Mouse (Mus musculus): ENCODE measurements around the gene Rasgef1b. TPM values are rescaled to one million over a fixed set of nuclear protein-coding genes. Genes with fewer than 3 reads are reported as not detected.
A peak's percentile ranks its signal among the peaks of the same experiment; 100 is the strongest.

Rasgef1b gene
- total and polyA plus RNA-seq, 3 experiments = 0.17 to 0.26 (median 0.21) TPM

GRCm38 (mm10) chr5:99525649-99526048 is 203.2 kb downstream of the Rasgef1b start:
- Histone ChIP-seq H3K36me3 (replicated peaks in 1 of 2; ENCODE audit: control insufficient read depth in 1 of 2, insufficient read depth in 1 of 2, low read length in 1 of 2) (no peaks in the 10 kb centered on the region), H3K9ac (ENCODE audit: insufficient read depth, low read depth) (no peak overlapping the region), H3K4me2 (ENCODE audit: insufficient read depth, low read depth, poor library complexity, severe bottlenecking) (no peak overlapping the region), H3K4me3 (replicated peaks in 1 of 3; ENCODE audit: low read depth in 2 of 3, low read length in 2 of 3, poor library complexity in 1 of 3) (no peak overlapping the region), H3K4me1 (ENCODE audit: control insufficient read depth in 1 of 2, insufficient read depth in 2 of 2) (peaks cover 0 to 15% of the 10 kb centered on the region in 2 experiments; a peak in 2 of 4 replicates), H3K9me3 (replicated peaks; ENCODE audit: low read length) (no peaks in the 10 kb centered on the region), H3K27me3 (replicated peaks) (no peaks in the 10 kb centered on the region), H3K27ac (ENCODE audit: insufficient read depth, low read depth) (no peak overlapping the region), H3K79me2 (replicated peaks; ENCODE audit: control insufficient read depth, extremely low read depth, insufficient read depth, poor library complexity, severe bottlenecking) (no peaks in the 10 kb centered on the region)
- in situ Hi-C loops (cut with MboI; ENCODE audit: low pct_ligation_motif_present, low pct_unique_long_range_greater_than_20kb, low sequenced_read_pairs) = no loop called here
- no peak for DNase-seq (ENCODE audit: extremely low read depth)
- TF ChIP-seq NELFE (IDR thresholded peaks at IDR 0.05; ENCODE audit: low read depth, low read length) = no peak
- no peak for TF ChIP-seq TBP (conservative IDR thresholded peaks at IDR 0.05; ENCODE audit: low read depth, low read length)
- TF ChIP-seq UBTF (IDR thresholded peaks at IDR 0.05; ENCODE audit: low read depth, low read length) = no peak
- TF ChIP-seq TCF12 (IDR thresholded peaks at IDR 0.05; ENCODE audit: low read depth, low read length) = no peak
- TF ChIP-seq POLR2A (IDR thresholded peaks at IDR 0.05; ENCODE audit: low read depth, low read length) = no peak
- TF ChIP-seq SIN3A (IDR thresholded peaks at IDR 0.05; ENCODE audit: low read length) = no peak
- no peak for TF ChIP-seq MAZ (IDR thresholded peaks at IDR 0.05; ENCODE audit: low read depth, low read length)
- TF ChIP-seq ZNF384 (IDR thresholded peaks at IDR 0.05; ENCODE audit: low read depth, low read length) = no peak
- no peak for TF ChIP-seq MEF2A (IDR thresholded peaks at IDR 0.05; ENCODE audit: borderline replicate concordance, low read depth, low read length)
- no peak for TF ChIP-seq SMC3 (IDR thresholded peaks at IDR 0.05; ENCODE audit: low read depth, low read length)
- no peak for TF ChIP-seq CTCF (conservative IDR thresholded peaks at IDR 0.05 in 1 of 2, IDR thresholded peaks at IDR 0.05 in 1 of 2; ENCODE audit: low read depth in 2 of 2, low read length in 2 of 2)
- no peak for TF ChIP-seq PAX5 (IDR thresholded peaks at IDR 0.05; ENCODE audit: low read length)
- no peak for TF ChIP-seq E2F4 (IDR thresholded peaks at IDR 0.05; ENCODE audit: insufficient replicate concordance, low read depth, low read length)
- TF ChIP-seq HCFC1 (IDR thresholded peaks at IDR 0.05; ENCODE audit: low read depth, low read length) = no peak
- no peak for TF ChIP-seq POLR2AphosphoS2 (IDR thresholded peaks at IDR 0.05; ENCODE audit: low read depth, low read length)
- no peak for TF ChIP-seq IRF4 (IDR thresholded peaks at IDR 0.05; ENCODE audit: low read depth, low read length)
- TF ChIP-seq CHD2 (IDR thresholded peaks at IDR 0.05; ENCODE audit: low read length) = no peak
- no peak for TF ChIP-seq ZMIZ1 (IDR thresholded peaks at IDR 0.05; ENCODE audit: low read depth, low read length)
- TF ChIP-seq RCOR1 (conservative IDR thresholded peaks at IDR 0.05; ENCODE audit: low read depth, low read length) = no peak
- TF ChIP-seq RAD21 (IDR thresholded peaks at IDR 0.05; ENCODE audit: low read depth, low read length) = no peak
- dilution Hi-C loops (cut with MboI; ENCODE audit: extremely low pct_ligation_motif_present, extremely low pct_unique_long_range_greater_than_20kb, low sequenced_read_pairs) = no loop called here

- H3K4me3 ChIP-seq (replicated peaks in 1 of 3; ENCODE audit: low read depth in 2 of 3, low read length in 2 of 3, poor library complexity in 1 of 3) = no peak overlapping the region
- in situ Hi-C loops (cut with MboI; ENCODE audit: low pct_ligation_motif_present, low pct_unique_long_range_greater_than_20kb, low sequenced_read_pairs) (no loop called here), dilution Hi-C loops (cut with MboI; ENCODE audit: extremely low pct_ligation_motif_present, extremely low pct_unique_long_range_greater_than_20kb, low sequenced_read_pairs) (no loop called here)
- peak; percentile 27 for DNase-seq (ENCODE audit: extremely low read depth)
- H3K36me3 ChIP-seq (replicated peaks in 1 of 2; ENCODE audit: control insufficient read depth in 1 of 2, insufficient read depth in 1 of 2, low read length in 1 of 2) = no peaks in the 10 kb centered on the region
- no peak overlapping the region for H3K4me2 ChIP-seq (ENCODE audit: insufficient read depth, low read depth, poor library complexity, severe bottlenecking)
- H3K9me3 ChIP-seq (replicated peaks; ENCODE audit: low read length) = no peaks in the 10 kb centered on the region
- H3K27ac ChIP-seq (ENCODE audit: insufficient read depth, low read depth) = no peak overlapping the region
- no peak overlapping the region for H3K9ac ChIP-seq (ENCODE audit: insufficient read depth, low read depth)
- no peak for TF ChIP-seq UBTF (IDR thresholded peaks at IDR 0.05; ENCODE audit: low read depth, low read length)
- no peak for TF ChIP-seq TCF12 (IDR thresholded peaks at IDR 0.05; ENCODE audit: low read depth, low read length)
- no peak for TF ChIP-seq MXI1 (IDR thresholded peaks at IDR 0.05; ENCODE audit: low read depth, low read length)
- no peak for TF ChIP-seq ETS1 (conservative IDR thresholded peaks at IDR 0.05; ENCODE audit: low read depth, low read length)
- TF ChIP-seq USF1 (IDR thresholded peaks at IDR 0.05; ENCODE audit: low read depth, low read length) = no peak
- no peak for TF ChIP-seq E2F4 (IDR thresholded peaks at IDR 0.05; ENCODE audit: insufficient replicate concordance, low read depth, low read length)
- TF ChIP-seq NELFE (IDR thresholded peaks at IDR 0.05; ENCODE audit: low read depth, low read length) = no peak
- TF ChIP-seq CHD2 (IDR thresholded peaks at IDR 0.05; ENCODE audit: low read length) = no peak
- no peak for TF ChIP-seq ZC3H11A (IDR thresholded peaks at IDR 0.05; ENCODE audit: low read depth, low read length)
- no peak for TF ChIP-seq MAZ (IDR thresholded peaks at IDR 0.05; ENCODE audit: low read depth, low read length)
- no peak for TF ChIP-seq ELF1 (IDR thresholded peaks at IDR 0.05; ENCODE audit: low read depth, low read length)
- no peak for TF ChIP-seq ZKSCAN1 (IDR thresholded peaks at IDR 0.05; ENCODE audit: borderline replicate concordance, low read depth, low read length)
- TF ChIP-seq ZNF384 (IDR thresholded peaks at IDR 0.05; ENCODE audit: low read depth, low read length) = no peak
- no peak for TF ChIP-seq MAFK (IDR thresholded peaks at IDR 0.05; ENCODE audit: insufficient replicate concordance, low read length)
- TF ChIP-seq SIN3A (IDR thresholded peaks at IDR 0.05; ENCODE audit: low read length) = no peak
- TF ChIP-seq JUN (IDR thresholded peaks at IDR 0.05; ENCODE audit: insufficient read depth, low read depth, low read length) = no peak
- no peak for TF ChIP-seq IRF4 (IDR thresholded peaks at IDR 0.05; ENCODE audit: low read depth, low read length)
- no peak for TF ChIP-seq POLR2A (IDR thresholded peaks at IDR 0.05; ENCODE audit: low read depth, low read length)
- no peak for TF ChIP-seq SMC3 (IDR thresholded peaks at IDR 0.05; ENCODE audit: low read depth, low read length)
- TF ChIP-seq MYC (IDR thresholded peaks at IDR 0.05; ENCODE audit: low read depth, low read length) = no peak
- H3K4me1 ChIP-seq (ENCODE audit: control insufficient read depth in 1 of 2, insufficient read depth in 2 of 2) = peaks cover 0 to 15% of the 10 kb centered on the region in 2 experiments; a peak in 2 of 4 replicates
- H3K79me2 ChIP-seq (replicated peaks; ENCODE audit: control insufficient read depth, extremely low read depth, insufficient read depth, poor library complexity, severe bottlenecking) = no peaks in the 10 kb centered on the region
- H3K27me3 ChIP-seq (replicated peaks) = no peaks in the 10 kb centered on the region
These were observed 206.1 kb downstream of the Rasgef1b start for GRCm38 (mm10) chr5:99522571-99523269.
